Mouse (Mus musculus): ENCODE results near the gene Atp6v0a1.
A peak's percentile ranks its signal among the peaks of the same experiment; 100 is the strongest.

The Atp6v0a1 gene

GRCm38 (mm10) chr11:101009046-101009887 lies at the start of gene Atp6v0a1:
Gene Atp6v0a1 (plus strand): TSS chr11:101009452.
- peak; percentile 98 for DNase-seq (ENCODE audit: low read depth, low spot score)

- DNase-seq (ENCODE audit: low read depth, low spot score): peak; percentile 70
Observed at GRCm38 (mm10) chr11:100959464-100959810, 49.8 kb upstream of the Atp6v0a1 start.

GRCm38 (mm10) chr11:100959826-100960225 lies 49.4 kb upstream of the Atp6v0a1 start:
- no peak for DNase-seq (ENCODE audit: low read depth, low spot score)

GRCm38 (mm10) chr11:100960540-100960939 lies 48.7 kb upstream of the Atp6v0a1 start:
- no peak for DNase-seq (ENCODE audit: low read depth, low spot score)

DNA sequence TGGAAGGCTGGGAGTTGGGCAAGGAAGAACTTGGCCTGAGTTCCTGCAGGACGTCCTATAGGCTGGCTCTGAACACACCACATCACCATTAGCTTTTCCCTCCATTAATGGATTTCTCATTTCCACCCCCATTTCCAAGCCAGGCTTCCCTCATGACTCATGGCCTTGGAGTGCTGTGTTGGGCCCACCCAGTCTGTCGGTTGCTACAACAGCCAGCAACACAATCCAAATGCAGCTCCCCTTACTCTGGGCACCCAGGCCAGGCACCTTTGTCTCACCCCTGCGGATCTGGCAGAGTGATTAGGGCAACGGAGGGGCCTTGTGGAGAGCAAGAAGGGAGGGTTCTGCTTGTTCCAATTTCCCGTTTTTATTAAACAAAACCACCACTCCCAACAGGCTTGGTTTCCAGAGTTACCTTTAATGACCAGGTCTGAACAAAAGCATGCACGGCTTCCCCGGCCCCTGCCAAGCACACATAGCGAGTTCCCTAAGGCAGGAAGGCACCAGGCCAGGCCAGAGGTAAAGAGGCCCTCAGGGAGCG lies 46.8 kb upstream of the Atp6v0a1 start:
- DNase-seq (ENCODE audit: low read depth, low spot score): no peak

DNA sequence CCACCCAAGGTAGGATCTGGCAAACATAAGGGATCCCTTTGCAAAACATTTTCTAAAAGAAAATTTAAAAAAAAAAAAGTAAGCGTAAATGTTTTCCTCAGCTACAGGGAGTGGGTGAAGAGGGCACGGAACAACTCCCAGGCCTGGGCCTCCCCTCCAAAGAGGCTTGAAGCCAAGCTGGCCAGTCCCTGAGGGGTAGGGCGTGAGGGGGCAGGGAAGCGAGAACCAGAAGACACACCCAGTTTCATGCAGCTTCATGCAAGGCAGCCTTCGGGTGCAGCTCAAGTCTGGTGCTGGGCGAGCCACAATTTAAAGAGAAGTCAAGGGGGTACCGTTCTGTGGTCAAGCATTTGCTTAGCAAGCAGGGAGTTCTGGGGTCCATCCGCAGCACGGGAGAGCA lies 45.6 kb upstream of the Atp6v0a1 start:
- DNase-seq (ENCODE audit: low read depth, low spot score): no peak

- no peak for DNase-seq (ENCODE audit: low read depth, low spot score)
Observed at GRCm38 (mm10) chr11:100964180-100964579, 45.1 kb upstream of the Atp6v0a1 start.

DNA sequence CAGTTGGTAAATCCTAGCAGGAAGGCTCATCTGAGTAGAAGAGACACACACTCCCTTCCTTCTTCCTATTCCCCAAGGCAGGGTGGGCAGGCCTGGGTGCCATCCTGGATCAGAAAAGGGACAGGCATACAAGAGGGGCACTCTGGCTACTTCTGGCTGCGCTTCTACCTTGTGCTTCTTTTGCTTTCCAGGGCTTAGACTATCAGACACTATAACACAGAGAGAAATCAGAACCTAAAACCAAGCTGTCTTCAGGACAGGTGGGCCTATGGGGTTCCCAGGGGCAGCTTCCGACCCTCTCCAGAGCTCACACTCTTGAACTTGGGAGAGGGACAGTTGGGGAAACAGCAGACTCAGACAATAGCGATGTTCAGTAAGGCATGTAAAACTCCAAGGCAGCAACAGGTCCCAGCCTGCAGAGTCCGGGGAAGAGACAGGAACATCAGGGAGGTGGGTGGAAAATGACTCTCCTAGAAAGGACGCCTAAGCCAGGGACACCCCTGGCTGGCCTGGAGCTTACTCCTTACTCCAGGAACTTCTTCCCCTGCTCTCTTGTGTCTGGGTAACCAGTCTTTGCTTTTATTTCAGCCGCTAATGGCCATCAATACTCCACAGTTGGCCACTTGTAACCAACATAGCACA lies 44.2 kb upstream of the Atp6v0a1 start:
- DNase-seq (ENCODE audit: low read depth, low spot score): no peak

GRCm38 (mm10) chr11:100965760-100966159 lies 43.5 kb upstream of the Atp6v0a1 start:
- no peak for DNase-seq (ENCODE audit: low read depth, low spot score)

DNA sequence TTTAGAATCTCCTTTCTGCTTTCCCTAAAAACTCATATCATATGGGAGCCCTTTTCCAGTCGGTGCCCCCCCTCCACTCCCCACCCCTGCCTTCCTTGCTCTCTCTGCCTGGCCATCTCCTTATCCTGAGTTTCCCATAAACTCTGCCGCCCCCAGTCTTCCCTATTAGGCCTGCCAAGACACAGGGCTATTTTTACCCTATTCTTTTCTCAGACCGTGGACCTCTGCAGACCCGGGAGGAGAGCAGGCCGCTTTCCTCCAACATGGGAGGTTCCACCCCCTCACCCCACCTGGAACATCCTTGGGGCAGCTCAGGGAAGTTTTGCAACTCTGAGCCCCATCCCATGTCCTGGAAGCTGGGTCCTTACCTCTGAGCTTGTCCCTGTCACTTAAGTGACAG lies 41.9 kb upstream of the Atp6v0a1 start:
- DNase-seq (ENCODE audit: low read depth, low spot score): no peak

DNA sequence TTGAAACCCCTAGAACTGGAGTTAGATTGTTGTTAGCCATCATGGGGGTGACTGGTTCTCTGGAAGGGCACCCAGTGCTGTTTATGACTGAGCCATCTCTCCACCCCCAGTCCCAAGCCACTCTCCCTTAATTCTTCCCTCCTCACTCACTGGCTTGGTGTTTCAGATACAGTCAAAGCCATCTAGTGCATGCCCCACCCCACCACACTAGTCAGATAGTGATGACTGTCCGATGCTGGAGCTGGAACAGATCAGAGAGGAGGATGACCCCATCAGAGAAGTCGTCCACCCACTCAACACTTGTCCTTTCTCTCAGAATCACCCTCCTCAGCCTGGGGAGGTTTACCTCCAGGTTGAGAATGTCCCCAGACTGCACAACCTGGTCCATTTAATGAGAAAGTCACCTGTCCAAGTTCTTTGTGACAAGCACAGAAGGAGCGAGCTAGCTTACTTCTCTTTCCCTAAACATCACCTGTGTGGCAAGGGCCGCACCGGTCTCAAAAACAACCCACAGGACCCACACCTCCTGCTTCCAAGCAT lies 41.3 kb upstream of the Atp6v0a1 start:
- no peak for DNase-seq (ENCODE audit: low read depth, low spot score)

GRCm38 (mm10) chr11:100968501-100968900 lies 40.8 kb upstream of the Atp6v0a1 start:
- no peak for DNase-seq (ENCODE audit: low read depth, low spot score)

DNA sequence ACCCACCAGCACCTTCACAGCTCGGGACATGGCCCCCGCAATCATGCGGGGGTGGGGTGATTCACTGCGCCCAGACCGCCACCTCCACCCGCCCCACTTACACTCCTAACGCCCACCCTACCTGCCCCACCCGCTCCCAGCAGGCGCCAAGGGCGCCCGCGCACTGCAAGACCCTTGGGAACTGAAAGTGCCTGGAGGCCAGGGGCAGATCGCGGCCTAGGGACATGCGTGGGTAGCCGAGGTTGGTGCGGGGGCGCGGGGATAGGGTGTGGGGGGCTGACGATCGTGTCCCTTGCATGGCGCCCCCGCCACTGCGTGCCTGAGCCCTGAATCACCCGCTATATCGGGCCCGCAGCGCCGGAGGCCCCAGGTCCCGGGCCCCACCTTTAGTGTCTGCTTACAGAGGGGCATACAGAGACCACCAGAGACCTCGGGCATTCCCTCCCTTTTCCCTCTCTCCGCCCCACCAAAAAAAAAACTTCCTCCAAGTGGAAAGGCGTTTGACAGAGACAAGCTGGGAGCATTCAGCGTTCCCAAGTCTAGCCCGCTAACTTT lies 40.0 kb upstream of the Atp6v0a1 start:
- DNase-seq (ENCODE audit: low read depth, low spot score): no peak

DNA sequence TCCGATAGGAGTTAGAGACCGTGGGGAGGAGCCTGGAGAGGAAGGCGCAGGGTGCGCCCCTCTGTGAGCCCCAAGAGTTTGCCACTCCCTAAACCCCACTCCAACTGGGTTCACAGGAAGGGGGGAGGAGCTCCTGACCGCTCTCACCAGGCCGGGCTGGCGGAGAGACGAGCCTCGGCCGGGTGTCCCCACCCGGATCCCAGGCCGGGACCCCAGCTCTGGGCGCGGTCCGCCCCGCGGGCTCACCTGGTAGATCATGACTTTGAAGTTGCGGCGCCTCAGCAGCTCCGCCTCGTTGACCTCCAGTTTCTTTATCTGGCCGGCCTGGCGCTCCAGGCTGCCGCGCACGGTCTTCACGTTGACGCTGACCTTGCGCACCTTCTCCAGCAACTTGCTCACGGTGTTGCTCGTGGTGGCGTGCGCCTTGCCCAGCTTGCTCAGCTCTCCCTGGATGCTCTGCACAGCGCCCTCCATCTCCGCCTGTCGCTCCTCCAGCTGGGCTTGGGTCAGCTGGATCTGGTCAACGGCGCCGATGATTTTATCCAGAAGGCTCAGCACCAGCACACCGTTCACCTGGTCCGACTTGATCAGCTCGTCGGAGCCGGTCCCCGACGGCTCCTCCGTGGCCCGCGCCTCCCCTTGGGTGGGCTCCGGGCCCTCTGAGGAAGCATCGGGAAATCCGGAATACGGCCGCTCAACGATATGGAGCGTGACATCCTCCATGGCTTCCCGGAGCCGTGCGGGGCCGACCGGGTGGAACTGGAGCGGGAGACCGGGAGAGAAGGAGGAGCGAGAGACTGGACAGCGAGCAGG lies 39.3 kb upstream of the Atp6v0a1 start:
- no peak for DNase-seq (ENCODE audit: low read depth, low spot score)

DNA sequence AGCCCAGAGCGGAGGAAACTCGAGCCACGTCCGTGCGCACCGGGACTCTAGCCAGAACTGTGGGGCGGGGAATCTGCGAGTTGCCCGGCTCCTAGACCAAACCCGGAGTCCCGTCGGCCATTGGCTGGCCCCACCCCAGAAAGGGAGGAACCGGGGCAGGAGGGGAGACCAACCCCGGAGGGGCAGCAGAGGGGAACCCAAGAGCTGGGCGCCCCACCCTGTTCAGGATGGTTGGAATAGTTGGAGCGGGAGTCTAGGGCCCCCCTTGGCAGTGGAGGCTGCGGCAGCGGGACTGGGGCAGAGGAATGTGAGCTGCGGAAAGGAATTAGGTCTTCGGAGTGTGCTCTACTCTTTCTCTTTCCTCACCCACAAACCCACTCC lies 38.7 kb upstream of the Atp6v0a1 start, which contains the start of gene Cavin1:
Gene Cavin1 (minus strand): TSS at position 331 of the 381 bp plus-strand sequence.
- no peak for DNase-seq (ENCODE audit: low read depth, low spot score)

- no peak for DNase-seq (ENCODE audit: low read depth, low spot score)
Observed at GRCm38 (mm10) chr11:100971455-100971854, 37.8 kb upstream of the Atp6v0a1 start.

DNA sequence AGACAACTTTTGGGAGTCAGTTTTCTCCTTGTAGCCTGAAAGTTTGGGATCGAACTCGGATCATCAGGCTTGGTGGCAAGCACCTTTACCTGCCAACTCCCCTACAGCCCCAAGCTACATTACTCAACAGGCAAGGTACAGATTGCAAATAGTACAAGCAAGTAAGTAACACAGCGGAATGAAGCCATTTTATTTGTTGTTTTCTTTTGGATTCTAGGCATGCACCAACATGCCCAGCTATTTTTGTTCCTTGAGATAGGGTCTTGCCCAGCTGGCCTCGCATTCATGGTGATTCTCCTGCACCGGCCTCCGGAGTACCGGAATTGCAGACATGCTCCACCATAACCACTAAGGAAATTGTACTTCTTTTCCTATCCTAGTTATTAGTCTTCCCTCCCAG lies 36.0 kb upstream of the Atp6v0a1 start:
- no peak for DNase-seq (ENCODE audit: low read depth, low spot score)

GRCm38 (mm10) chr11:100974381-100974970 lies 34.8 kb upstream of the Atp6v0a1 start:
- DNase-seq (ENCODE audit: low read depth, low spot score): no peak

- DNase-seq (ENCODE audit: low read depth, low spot score): no peak
Observed at GRCm38 (mm10) chr11:100975241-100975640, 34.0 kb upstream of the Atp6v0a1 start.

- no peak for DNase-seq (ENCODE audit: low read depth, low spot score)
Observed at GRCm38 (mm10) chr11:100979887-100980286, 29.4 kb upstream of the Atp6v0a1 start.

- DNase-seq (ENCODE audit: low read depth, low spot score): no peak
Observed at GRCm38 (mm10) chr11:100980438-100980837, 28.8 kb upstream of the Atp6v0a1 start.

Data from A20 (cell line).